Mouse (Mus musculus) lung, postnatal 0 days (tissue): Measurements from ENCODE around the gene Ube2m.

ENCODE experiments used
- CTCF ChIP-seq: IDR thresholded peaks from 2 replicates; pipeline ENCODE4 v1.5.1; 2016; ENCODE audit warnings: antibody characterized with exemption, mild to moderate bottlenecking
- EP300 ChIP-seq: IDR thresholded peaks from 2 replicates; pipeline ENCODE4 v1.6.1; 2016; ENCODE audit warnings: antibody characterized with exemption, mild to moderate bottlenecking, control low read depth

GRCm38 (mm10) chr7:13007341-13008092 is 30.6 kb downstream of the Ube2m start:
- TF ChIP-seq CTCF (no peak), EP300 (no peak)
